Mouse (Mus musculus) ES-Bruce4 (cell line): ENCODE measurements around the gene Ywhae. TPM values are rescaled to one million over a fixed set of nuclear protein-coding genes. Genes with fewer than 3 reads are reported as not detected.

ENCODE experiments used
- H3K27ac ChIP-seq: 2 replicates; pipeline ENCODE4 v1.5.1; 2012; ENCODE audit warnings: low read length, inconsistent platforms; ENCODE audit not compliant: insufficient read depth
- H3K27me3 ChIP-seq: 2 replicates; pipeline ENCODE4 v1.6.1; 2012; ENCODE audit warnings: mild to moderate bottlenecking, low read length, inconsistent platforms; ENCODE audit not compliant: control insufficient read depth, poor library complexity, insufficient read depth, severe bottlenecking
- H3K36me3 ChIP-seq: 2 replicates; pipeline ENCODE4 v1.6.1; 2012; ENCODE audit warnings: inconsistent platforms, mild to moderate bottlenecking, low read length, moderate library complexity; ENCODE audit not compliant: control insufficient read depth, poor library complexity, insufficient read depth, severe bottlenecking
- H3K4me1 ChIP-seq: one replicate; pipeline ENCODE4 v1.8.1; 2011; ENCODE audit warnings: low read length; ENCODE audit not compliant: control insufficient read depth, insufficient read depth
- H3K4me3 ChIP-seq: 2 replicates; pipeline ENCODE4 v1.5.1; 2011; ENCODE audit warnings: low read depth, mild to moderate bottlenecking, low read length
- H3K9ac ChIP-seq: 2 replicates; pipeline ENCODE4 v1.6.1; 2012; ENCODE audit warnings: low read depth, mild to moderate bottlenecking, inconsistent platforms; ENCODE audit not compliant: poor library complexity, severe bottlenecking
- H3K9me3 ChIP-seq: replicated peaks from 2 replicates; pipeline ENCODE4 v1.6.1; 2012; ENCODE audit warnings: mild to moderate bottlenecking, low read length, inconsistent platforms; ENCODE audit not compliant: control insufficient read depth, poor library complexity, insufficient read depth, severe bottlenecking
- CTCF ChIP-seq: IDR thresholded peaks from one replicate; pipeline ENCODE4 v1.8.1; 2011; ENCODE audit warnings: low read depth, low read length
- EP300 ChIP-seq: IDR thresholded peaks from 2 replicates; pipeline ENCODE4 v1.6.1; 2011; ENCODE audit warnings: low read depth, low read length; ENCODE audit not compliant: insufficient read depth
- POLR2A ChIP-seq: IDR thresholded peaks from one replicate; pipeline ENCODE4 v1.8.1; 2011; ENCODE audit warnings: low read length; ENCODE audit not compliant: insufficient read depth
- polyA plus RNA-seq: library from polyadenylated mRNA; stranded (reverse); fragments of >200 nt; gene quantifications from 2 replicates; pipeline ENCODE4 v1.2.4, GENCODE M21; 2011; ENCODE audit warnings: low read depth; ENCODE audit not compliant: missing spikeins, insufficient read depth, insufficient read length

The Ywhae gene
- 1,329 and 1,367 TPM in 2 replicates for polyA plus RNA-seq

DNA sequence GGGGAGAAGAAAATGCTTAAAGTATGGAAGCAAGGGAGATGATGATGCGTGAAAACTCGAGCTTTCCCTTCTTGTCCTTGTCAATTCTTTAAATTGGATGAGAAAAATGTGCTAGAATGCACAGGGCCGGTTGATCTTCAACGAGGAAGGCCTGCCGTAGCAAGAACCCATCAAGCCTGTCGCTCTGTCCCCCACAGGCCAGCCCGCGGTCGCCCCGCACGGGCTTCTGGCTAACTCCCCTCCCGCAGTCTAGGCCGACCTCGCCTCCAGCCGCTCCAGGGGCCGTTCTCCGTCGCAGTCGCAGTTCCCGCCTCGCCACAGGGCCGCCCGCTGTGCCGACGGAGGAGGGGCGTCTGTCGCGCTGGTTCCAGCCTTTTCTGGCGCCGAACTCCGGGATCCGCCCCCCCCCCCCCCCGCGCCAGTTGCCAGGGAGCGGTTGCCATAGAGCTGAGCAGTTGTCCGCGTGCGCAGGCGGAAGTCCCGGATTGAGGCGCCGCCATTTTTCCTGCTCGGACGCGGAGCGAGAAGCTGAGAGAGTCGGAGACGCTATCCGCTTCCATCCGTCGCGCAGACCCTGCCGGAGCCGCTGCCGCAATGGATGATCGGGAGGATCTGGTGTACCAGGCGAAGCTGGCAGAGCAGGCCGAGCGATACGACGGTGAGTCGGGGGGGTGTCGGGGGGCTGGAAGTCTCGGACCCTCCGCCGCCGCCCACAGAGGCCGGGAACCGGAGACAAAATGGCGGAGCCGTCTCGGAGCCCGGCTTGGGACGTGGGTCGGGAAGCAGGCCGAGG is at the start of gene Ywhae:
TSS of gene Ywhae (plus strand) at position 436 of the 793 bp plus-strand sequence.
- H3K27ac ChIP-seq = peak within 1 kb of the TSS; percentile 74
- peak within 1 kb of the TSS; percentile 100 for H3K9ac ChIP-seq
- TF ChIP-seq EP300 (no peak), POLR2A (peak; percentile 27)
- H3K4me3 ChIP-seq = peak within 1 kb of the TSS; percentile 73
- H3K36me3 ChIP-seq = peaks cover 18% of the 10 kb centered on the region
- no peaks in the 10 kb centered on the region for H3K27me3 ChIP-seq
- no peaks in the 10 kb centered on the region for H3K9me3 ChIP-seq
- H3K4me1 ChIP-seq = peaks cover 2% of the 10 kb centered on the region

DNA sequence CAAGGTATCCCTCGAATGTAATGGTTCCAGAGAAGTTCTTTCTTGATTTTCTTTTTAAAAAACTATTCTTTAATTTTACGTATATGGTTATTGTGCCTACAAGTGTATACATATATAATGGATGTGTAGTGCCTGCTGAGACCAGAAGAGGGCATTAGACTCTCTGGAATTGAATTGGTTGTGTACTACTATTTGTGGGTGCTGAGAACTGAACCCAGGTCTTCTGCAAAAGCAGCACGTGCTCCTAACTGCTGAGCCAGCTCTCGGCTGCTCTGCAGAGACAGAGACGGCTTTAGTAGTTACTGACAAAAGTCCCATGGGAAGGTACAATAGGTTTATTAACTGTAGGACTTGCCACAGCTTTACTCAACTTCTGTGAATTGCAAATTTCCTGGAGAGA is 48.2 kb upstream of the Ywhae start:
- no peak for TF ChIP-seq POLR2A
- no peak for TF ChIP-seq EP300
- no peak for TF ChIP-seq CTCF
- Histone ChIP-seq H3K4me1 (no peaks in the 10 kb centered on the region), H3K9me3 (no peaks in the 10 kb centered on the region), H3K4me3 (no peak overlapping the region), H3K27ac (no peak overlapping the region), H3K27me3 (no peaks in the 10 kb centered on the region), H3K36me3 (peaks cover 19% of the 10 kb centered on the region), H3K9ac (no peak overlapping the region)

DNA sequence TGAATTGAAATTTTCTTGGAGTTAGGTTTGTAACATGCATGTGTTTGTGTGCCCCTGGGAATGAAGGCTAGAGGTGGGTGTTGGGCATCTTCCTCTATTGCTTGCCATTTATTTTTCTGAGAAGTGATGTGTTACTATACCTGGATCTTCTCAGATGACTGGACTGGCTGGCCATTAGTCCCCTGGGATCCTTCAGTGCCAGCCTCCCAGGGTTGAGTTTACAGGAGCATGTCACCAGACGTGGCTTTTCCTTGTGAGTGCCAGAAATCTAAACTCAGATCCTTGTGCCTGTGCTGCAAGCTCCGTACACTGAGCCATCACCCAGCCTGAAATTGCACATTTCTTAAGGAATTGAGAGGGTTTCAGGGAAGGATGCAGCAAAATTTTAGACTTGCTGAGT is 47.7 kb upstream of the Ywhae start:
- Histone ChIP-seq H3K9me3 (no peaks in the 10 kb centered on the region), H3K4me3 (no peak overlapping the region), H3K9ac (no peak overlapping the region), H3K4me1 (no peaks in the 10 kb centered on the region), H3K36me3 (peaks cover 19% of the 10 kb centered on the region), H3K27ac (no peak overlapping the region), H3K27me3 (no peaks in the 10 kb centered on the region)
- no peak for TF ChIP-seq CTCF
- no peak for TF ChIP-seq POLR2A
- TF ChIP-seq EP300 = no peak

DNA sequence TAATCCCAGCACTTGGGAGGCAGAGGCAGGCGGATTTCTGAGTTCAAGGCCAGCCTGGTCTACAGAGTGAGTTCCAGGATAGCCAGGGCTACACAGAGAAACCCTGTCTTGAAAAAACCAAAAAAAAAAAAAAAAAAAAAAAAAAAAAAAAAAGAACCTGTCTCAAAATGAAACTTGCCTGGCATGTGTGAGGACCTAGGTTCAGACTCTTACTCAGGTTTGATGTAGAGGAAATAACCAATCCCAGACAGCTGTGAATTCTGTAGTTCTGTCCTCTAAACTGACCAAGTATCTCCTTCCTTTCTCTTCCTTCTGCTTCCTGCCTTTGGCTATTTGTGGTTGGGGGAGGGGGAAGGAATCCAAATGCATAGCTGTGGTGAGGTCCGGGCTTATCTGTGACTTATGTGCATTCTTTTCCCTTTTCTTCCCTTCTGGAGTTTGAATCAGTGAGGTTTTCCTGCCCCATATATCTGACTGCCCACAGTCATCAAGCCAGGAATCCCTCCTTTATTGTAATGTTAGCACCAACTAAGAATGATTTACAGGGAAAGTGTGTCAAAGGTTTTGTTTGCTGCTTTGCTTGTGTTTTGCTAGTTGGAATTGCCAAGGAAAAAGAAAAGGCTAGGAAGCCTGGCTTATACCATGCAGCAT is 45.2 kb upstream of the Ywhae start:
- Histone ChIP-seq H3K9me3 (no peaks in the 10 kb centered on the region), H3K9ac (no peak overlapping the region), H3K27ac (peak overlapping the region; percentile 62), H3K27me3 (no peaks in the 10 kb centered on the region), H3K4me3 (no peak overlapping the region), H3K4me1 (no peaks in the 10 kb centered on the region), H3K36me3 (peaks cover 21% of the 10 kb centered on the region)
- no peak for TF ChIP-seq EP300

DNA sequence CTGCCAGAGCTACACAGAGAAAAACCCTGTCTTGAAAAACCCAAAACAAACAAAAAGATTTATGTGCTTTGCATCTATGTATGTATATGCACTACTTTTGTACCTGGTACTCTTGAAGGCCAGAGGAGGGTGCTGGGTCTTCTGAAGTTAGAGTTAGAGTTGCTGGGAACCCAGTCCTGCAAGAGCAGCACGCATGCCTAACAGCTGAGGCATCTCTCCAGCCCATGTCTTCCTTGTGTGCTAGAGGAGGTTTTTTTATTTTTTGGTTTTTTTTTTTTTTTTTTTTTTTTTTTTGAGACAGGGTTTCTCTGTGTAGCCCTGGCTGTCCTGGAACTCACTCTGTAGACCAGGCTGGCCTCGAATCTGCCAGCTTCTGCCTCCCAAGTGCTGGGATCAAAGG is 44.5 kb upstream of the Ywhae start:
- Histone ChIP-seq H3K9me3 (no peaks in the 10 kb centered on the region), H3K9ac (no peak overlapping the region), H3K4me3 (no peak overlapping the region), H3K4me1 (no peaks in the 10 kb centered on the region), H3K27me3 (no peaks in the 10 kb centered on the region), H3K36me3 (peaks cover 20% of the 10 kb centered on the region), H3K27ac (peak overlapping the region; percentile 62)
- TF ChIP-seq POLR2A = no peak
- TF ChIP-seq EP300 = no peak
- no peak for TF ChIP-seq CTCF

DNA sequence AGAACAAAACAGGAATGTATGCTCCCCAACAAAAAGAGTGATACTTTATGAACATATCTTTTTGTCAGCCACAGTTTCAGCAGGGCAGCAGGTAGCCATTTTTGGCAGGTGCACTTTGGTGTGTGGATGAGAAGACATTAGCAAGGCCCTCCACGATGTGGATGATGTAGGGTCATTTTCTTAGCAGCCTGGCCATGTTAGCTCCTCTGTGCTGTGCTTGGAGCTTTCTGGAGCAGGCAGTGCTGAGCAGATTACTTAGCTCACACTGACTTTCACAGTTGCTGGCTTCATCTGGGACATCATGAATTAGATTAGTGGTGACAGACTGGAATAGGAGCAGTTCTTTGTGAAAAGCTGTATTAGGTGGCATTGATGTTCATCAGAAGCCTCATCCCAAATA is 42.7 kb upstream of the Ywhae start:
- H3K36me3 ChIP-seq = peaks cover 23% of the 10 kb centered on the region
- H3K9ac ChIP-seq = no peak overlapping the region
- no peak for TF ChIP-seq POLR2A
- no peak for TF ChIP-seq EP300
- no peak for TF ChIP-seq CTCF
- H3K4me1 ChIP-seq = peaks cover 1% of the 10 kb centered on the region
- H3K27ac ChIP-seq = no peak overlapping the region
- no peaks in the 10 kb centered on the region for H3K9me3 ChIP-seq
- no peak overlapping the region for H3K4me3 ChIP-seq
- H3K27me3 ChIP-seq = no peaks in the 10 kb centered on the region
